Mouse (Mus musculus): ENCODE results near the gene Xylt1. TPM values are rescaled to one million over a fixed set of nuclear protein-coding genes. Genes with fewer than 3 reads are reported as not detected.

Gene Xylt1
- polyA plus RNA-seq, 1 experiment from 2014 or later: 0.94 TPM

DNA sequence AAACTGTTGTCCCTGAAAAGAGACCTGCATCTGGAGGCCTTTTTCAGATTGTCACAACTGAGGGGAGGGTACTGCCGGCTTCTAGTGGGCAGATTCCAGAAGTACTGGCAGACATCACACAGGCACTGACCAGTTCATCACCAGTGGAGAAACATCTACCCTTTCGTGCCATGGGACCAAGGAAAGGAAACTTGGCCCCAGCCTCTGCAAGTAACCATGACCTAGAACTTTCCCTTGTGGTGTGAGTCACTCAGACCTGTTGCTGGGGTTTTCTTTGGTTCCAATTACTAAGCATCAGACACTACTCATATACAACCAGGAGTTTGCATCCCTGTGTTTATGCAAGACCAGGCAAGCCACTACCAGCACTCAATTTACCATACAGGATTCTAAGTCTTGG lies 190.4 kb downstream of the Xylt1 start:
- no peak overlapping the region for H3K4me3 ChIP-seq
- H3K4me1 ChIP-seq: peaks cover 15% of the 10 kb centered on the region
- no peaks in the 10 kb centered on the region for H3K27me3 ChIP-seq (replicated peaks)
- 74% methylated on average over 2 of the region's 2 CpGs for WGBS
- no peak overlapping the region for H3K27ac ChIP-seq (replicated peaks)
- H3K9ac ChIP-seq: no peak overlapping the region
- no peaks in the 10 kb centered on the region for H3K9me3 ChIP-seq
- no peak overlapping the region for H3K4me2 ChIP-seq
- H3K36me3 ChIP-seq: no peaks in the 10 kb centered on the region
- ATAC-seq (ENCODE audit: extremely low read depth, insufficient number of reproducible peaks, low FRiP score, low TSS enrichment): no peak

DNA sequence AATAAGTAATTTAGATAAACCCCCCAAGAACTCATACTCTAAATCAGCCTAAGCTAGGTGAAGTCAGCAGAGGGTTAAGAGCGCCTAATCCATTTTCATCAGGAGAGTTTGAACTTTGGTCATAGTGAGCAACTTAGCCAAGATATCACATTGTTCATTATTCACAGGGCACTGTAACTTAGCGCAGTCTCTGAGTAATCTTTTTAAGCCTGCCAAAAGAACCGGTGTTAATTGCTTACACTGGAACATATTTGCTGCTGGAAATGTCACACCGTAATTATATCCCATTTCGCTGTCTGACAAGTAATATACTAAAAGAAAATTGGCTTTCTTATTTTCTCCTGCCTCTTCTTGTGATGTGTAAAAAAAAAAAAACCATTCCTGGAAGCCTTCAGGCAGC lies 190.9 kb downstream of the Xylt1 start:
- Histone ChIP-seq H3K36me3 (no peaks in the 10 kb centered on the region), H3K27me3 (replicated peaks) (no peaks in the 10 kb centered on the region), H3K4me3 (no peak overlapping the region), H3K4me2 (no peak overlapping the region), H3K9me3 (no peaks in the 10 kb centered on the region), H3K9ac (no peak overlapping the region), H3K27ac (replicated peaks) (no peak overlapping the region), H3K4me1 (peaks cover 15% of the 10 kb centered on the region)
- no peak for ATAC-seq (ENCODE audit: extremely low read depth, insufficient number of reproducible peaks, low FRiP score, low TSS enrichment)
- 77% methylated on average over 5 of the region's 5 CpGs for WGBS

DNA sequence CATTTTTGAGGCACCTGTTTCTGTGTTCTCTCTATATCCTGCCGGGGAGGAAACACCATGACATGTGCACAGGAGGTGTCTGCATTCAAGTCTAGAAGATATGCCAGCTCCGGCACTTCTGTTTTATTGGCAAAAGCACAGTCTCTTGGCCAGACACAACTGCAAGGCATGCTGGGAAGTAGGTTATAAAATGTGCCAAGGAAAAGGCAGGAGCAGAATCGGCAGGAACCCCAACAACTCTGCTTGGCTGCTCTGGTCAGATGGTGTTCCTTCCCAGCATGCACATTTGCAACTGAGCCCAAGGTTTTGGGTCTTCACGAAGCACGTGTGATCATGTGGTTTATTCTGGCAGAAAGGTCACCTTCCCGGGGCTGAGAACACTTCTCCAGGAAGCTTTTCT lies 192.4 kb downstream of the Xylt1 start:
- Histone ChIP-seq H3K36me3 (no peaks in the 10 kb centered on the region), H3K9me3 (no peaks in the 10 kb centered on the region), H3K4me1 (peaks cover 9% of the 10 kb centered on the region), H3K27me3 (replicated peaks) (no peaks in the 10 kb centered on the region), H3K9ac (no peak overlapping the region), H3K4me3 (no peak overlapping the region), H3K27ac (replicated peaks) (no peak overlapping the region), H3K4me2 (no peak overlapping the region)
- 62% methylated on average over 6 of the region's 6 CpGs for WGBS
- no peak for ATAC-seq (ENCODE audit: extremely low read depth, insufficient number of reproducible peaks, low FRiP score, low TSS enrichment)

DNA sequence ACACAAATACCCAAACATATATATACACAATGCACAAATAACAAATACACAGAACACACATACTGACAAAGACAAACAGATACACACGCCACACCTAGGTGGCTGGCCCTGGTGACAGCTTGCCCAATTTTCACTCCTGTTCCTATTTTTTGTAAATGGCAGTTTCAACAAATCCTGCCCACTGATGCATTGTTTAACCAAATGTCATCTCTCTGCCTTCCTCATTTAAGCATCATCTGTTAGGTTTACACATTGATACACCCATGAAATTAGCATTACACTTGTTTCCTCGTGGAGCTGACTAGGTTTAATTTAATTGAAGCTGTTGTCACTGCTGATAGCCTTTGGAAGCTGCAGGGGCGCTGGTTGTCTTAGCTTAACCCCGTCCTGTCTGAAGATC lies 194.6 kb downstream of the Xylt1 start:
- Histone ChIP-seq H3K9me3 (no peaks in the 10 kb centered on the region), H3K27ac (replicated peaks) (no peak overlapping the region), H3K27me3 (replicated peaks) (no peaks in the 10 kb centered on the region), H3K4me3 (no peak overlapping the region), H3K9ac (no peak overlapping the region), H3K36me3 (no peaks in the 10 kb centered on the region), H3K4me2 (no peak overlapping the region), H3K4me1 (peaks cover 4% of the 10 kb centered on the region)
- WGBS: 33% methylated on average over 4 of the region's 4 CpGs
- no peak for ATAC-seq (ENCODE audit: extremely low read depth, insufficient number of reproducible peaks, low FRiP score, low TSS enrichment)

DNA sequence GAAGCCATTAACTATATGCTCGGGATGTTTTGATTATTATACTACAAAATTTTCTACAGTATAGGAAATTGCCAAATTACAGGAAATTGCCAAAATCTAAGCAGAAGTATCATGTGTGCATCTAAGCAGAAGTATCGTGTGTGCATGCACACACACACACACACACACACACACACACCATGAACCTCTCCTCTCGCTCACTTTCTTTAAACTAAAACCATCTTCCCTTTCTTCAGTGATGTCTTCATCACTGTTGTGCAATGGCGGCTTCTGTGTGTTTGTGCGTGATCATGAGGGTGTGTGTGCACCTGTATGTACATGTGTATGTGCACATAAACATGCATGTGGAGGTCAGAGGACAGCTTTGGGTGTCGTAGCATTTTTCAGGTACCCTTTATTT lies 196.3 kb downstream of the Xylt1 start:
- Histone ChIP-seq H3K9me3 (no peaks in the 10 kb centered on the region), H3K4me2 (no peak overlapping the region), H3K9ac (no peak overlapping the region), H3K36me3 (no peaks in the 10 kb centered on the region), H3K4me1 (peaks cover 4% of the 10 kb centered on the region), H3K27ac (replicated peaks) (no peak overlapping the region), H3K27me3 (replicated peaks) (no peaks in the 10 kb centered on the region), H3K4me3 (no peak overlapping the region)
- ATAC-seq (ENCODE audit: extremely low read depth, insufficient number of reproducible peaks, low FRiP score, low TSS enrichment): no peak
- 80% methylated on average over 6 of the region's 6 CpGs for WGBS

DNA sequence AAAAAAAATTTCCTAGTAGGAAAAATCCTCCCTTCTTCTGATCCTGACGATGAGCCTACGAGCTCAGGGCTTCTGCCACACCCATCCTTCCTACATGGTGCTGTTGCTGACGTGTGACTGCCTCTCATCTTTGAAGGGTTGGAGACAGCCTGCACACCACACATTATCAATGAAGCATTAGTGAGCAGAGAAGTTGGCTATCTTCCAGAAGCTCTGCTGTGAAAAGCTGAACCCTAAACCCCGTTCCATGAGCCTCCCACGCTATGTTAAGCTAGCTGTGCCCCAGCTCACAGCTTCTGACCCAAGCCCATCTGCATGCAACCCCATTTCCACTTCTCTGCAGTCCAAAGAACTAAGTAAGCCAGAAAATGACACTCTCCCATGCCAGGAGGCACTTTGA lies 204.4 kb downstream of the Xylt1 start:
- no peaks in the 10 kb centered on the region for H3K9me3 ChIP-seq
- H3K27ac ChIP-seq (replicated peaks): no peak overlapping the region
- H3K4me1 ChIP-seq: peaks cover 26% of the 10 kb centered on the region
- H3K9ac ChIP-seq: no peak overlapping the region
- H3K4me3 ChIP-seq: no peak overlapping the region
- WGBS: 16% methylated on average over 5 of the region's 5 CpGs
- no peaks in the 10 kb centered on the region for H3K27me3 ChIP-seq (replicated peaks)
- no peaks in the 10 kb centered on the region for H3K36me3 ChIP-seq
- no peak overlapping the region for H3K4me2 ChIP-seq
- ATAC-seq (ENCODE audit: extremely low read depth, insufficient number of reproducible peaks, low FRiP score, low TSS enrichment): no peak

DNA sequence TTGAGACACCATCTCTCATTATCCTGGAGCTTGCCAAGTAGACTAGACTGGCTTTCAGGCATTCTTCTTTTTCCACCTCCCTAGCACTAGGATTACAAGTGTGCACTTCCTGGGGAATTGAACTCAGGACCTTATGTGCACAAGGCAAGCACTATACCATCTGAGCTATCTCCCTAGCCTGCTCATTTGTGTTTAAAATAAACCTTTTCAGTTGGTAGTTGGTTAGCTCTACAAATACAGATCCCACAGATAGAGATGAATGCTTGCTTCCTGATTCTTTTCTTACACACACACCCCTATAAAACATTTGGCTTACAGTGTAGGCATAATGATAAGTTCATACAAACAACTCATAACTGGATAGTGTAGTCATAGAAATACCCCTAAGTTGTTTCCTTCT lies 206.0 kb downstream of the Xylt1 start:
- Histone ChIP-seq H3K27ac (replicated peaks) (no peak overlapping the region), H3K9me3 (no peaks in the 10 kb centered on the region), H3K4me3 (no peak overlapping the region), H3K36me3 (no peaks in the 10 kb centered on the region), H3K27me3 (replicated peaks) (no peaks in the 10 kb centered on the region), H3K4me2 (no peak overlapping the region), H3K4me1 (peaks cover 26% of the 10 kb centered on the region), H3K9ac (no peak overlapping the region)
- no peak for ATAC-seq (ENCODE audit: extremely low read depth, insufficient number of reproducible peaks, low FRiP score, low TSS enrichment)

DNA sequence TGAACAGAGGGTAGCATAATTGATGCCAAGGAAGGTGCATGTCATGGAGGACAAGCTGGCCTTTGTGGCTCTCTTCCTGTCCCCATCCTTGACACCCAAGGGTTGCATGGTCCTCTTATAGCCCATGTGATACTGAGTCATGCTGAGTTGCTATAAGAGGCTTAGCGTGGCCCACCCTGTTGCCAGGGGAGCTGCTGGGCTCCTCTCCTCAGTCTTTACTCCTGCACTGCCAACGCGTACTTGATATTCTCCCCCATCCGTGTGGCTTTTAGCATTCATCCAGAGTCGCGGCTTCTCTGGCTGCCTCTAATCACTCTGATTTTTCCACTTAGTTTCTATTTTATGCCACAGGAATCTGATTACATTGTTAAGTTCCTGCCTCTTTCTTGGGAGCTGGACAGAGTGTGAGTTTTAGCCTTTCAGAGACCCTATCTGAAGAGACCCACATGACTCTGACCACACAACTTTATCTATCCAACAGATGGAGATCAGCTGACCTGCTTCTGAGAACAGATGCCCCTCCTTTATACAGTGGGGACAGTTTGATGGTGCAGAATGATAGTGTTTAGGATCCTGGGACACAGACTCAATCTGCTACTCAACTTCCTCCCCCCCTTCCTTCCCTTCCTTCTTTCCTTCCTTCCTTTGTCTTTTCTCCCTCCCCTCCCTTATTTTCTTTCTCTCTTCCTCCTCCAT lies 206.6 kb downstream of the Xylt1 start:
- H3K4me1 ChIP-seq: peaks cover 26% of the 10 kb centered on the region
- H3K9me3 ChIP-seq: no peaks in the 10 kb centered on the region
- H3K36me3 ChIP-seq: no peaks in the 10 kb centered on the region
- no peak overlapping the region for H3K4me3 ChIP-seq
- no peak for ATAC-seq (ENCODE audit: extremely low read depth, insufficient number of reproducible peaks, low FRiP score, low TSS enrichment)
- H3K27me3 ChIP-seq (replicated peaks): no peaks in the 10 kb centered on the region
- H3K4me2 ChIP-seq: no peak overlapping the region
- H3K27ac ChIP-seq (replicated peaks): no peak overlapping the region
- H3K9ac ChIP-seq: no peak overlapping the region
- WGBS: 52% methylated on average over 6 of the region's 6 CpGs

DNA sequence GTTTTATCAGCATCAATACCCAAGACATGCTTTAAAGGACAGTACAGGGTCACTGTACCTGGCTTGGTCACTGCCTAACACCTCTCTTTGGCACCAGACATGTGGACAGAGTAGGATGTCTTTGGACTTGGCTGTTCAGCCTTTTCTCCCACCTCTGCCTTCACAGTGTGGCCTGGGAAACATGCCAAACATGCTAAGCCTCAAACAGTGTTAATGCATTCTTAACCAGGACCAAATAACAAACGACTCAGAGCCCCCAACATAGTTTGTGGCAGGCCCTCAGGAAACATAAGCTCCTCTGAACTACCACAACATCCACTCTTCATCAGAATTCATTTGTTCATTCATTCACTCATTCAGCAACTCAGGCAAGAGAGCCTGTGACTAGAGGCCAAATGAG lies 207.6 kb downstream of the Xylt1 start:
- Histone ChIP-seq H3K4me2 (no peak overlapping the region), H3K27ac (replicated peaks) (no peak overlapping the region), H3K4me3 (no peak overlapping the region), H3K36me3 (0 out of 2 replicates have a peak, but pooled peaks cover under 1% of the 10 kb centered on the region), H3K9me3 (no peaks in the 10 kb centered on the region), H3K4me1 (peaks cover 26% of the 10 kb centered on the region), H3K27me3 (replicated peaks) (no peaks in the 10 kb centered on the region), H3K9ac (no peak overlapping the region)
- 30% methylated on average over 1 of the region's 1 CpGs for WGBS
- no peak for ATAC-seq (ENCODE audit: extremely low read depth, insufficient number of reproducible peaks, low FRiP score, low TSS enrichment)

DNA sequence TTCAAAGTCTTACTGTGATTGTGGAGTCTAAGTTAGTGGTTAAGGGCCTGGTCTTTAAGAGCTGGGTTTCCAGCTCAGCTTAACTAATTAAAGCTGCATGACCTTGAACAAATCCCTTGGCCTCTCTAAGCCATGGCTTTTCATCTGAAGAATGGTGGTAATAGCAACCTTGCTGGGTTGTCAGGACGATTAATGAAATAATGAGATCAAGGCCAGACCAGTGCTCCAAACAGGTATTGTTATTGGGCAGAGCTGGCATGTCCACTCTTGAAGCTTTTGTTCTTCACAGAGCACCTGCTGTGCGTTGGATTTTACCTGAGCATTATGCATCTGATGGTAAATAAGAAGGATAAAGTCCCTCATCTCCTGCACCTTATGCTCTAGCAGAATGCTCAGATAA lies 208.6 kb downstream of the Xylt1 start:
- H3K4me3 ChIP-seq: no peak overlapping the region
- no peak for ATAC-seq (ENCODE audit: extremely low read depth, insufficient number of reproducible peaks, low FRiP score, low TSS enrichment)
- H3K4me2 ChIP-seq: no peak overlapping the region

DNA sequence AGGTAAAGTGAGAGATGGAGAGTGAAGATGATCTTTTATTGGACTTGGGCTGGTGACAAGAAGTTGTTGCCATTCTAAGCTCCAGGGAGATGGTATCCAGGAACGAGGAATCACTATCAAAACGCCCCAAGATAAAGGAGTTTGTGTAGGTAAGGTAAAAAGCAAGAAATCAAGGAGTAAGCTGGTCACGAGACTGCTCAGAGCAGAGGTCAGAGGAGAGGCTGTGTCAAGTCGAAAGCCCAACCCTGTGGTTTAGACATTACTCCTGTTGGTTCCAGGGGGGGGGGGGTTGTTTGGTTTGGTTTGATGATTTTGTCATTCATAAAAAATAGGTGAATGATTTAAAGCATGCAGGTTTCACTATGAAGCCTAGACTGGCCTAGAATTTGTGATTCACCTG lies 209.0 kb downstream of the Xylt1 start:
- peaks cover 26% of the 10 kb centered on the region for H3K4me1 ChIP-seq
- no peak overlapping the region for H3K27ac ChIP-seq (replicated peaks)
- no peak overlapping the region for H3K4me3 ChIP-seq
- no peaks in the 10 kb centered on the region for H3K9me3 ChIP-seq
- H3K4me2 ChIP-seq: no peak overlapping the region
- ATAC-seq (ENCODE audit: extremely low read depth, insufficient number of reproducible peaks, low FRiP score, low TSS enrichment): no peak
- H3K9ac ChIP-seq: no peak overlapping the region
- H3K36me3 ChIP-seq: peaks cover 7% of the 10 kb centered on the region; the same call in 1 of the 2 replicates
- WGBS: 62% methylated on average over 4 of the region's 4 CpGs
- no peaks in the 10 kb centered on the region for H3K27me3 ChIP-seq (replicated peaks)

More for the DNA sequence above, 208.6 kb downstream of the Xylt1 start:
- H3K36me3 ChIP-seq: peaks cover 7% of the 10 kb centered on the region; the same call in 1 of the 2 replicates
- H3K9me3 ChIP-seq: no peaks in the 10 kb centered on the region
- WGBS: 71% methylated on average over 2 of the region's 2 CpGs
- H3K9ac ChIP-seq: no peak overlapping the region
- H3K27me3 ChIP-seq (replicated peaks): no peaks in the 10 kb centered on the region
- H3K27ac ChIP-seq (replicated peaks): no peak overlapping the region
- H3K4me1 ChIP-seq: peaks cover 26% of the 10 kb centered on the region

DNA sequence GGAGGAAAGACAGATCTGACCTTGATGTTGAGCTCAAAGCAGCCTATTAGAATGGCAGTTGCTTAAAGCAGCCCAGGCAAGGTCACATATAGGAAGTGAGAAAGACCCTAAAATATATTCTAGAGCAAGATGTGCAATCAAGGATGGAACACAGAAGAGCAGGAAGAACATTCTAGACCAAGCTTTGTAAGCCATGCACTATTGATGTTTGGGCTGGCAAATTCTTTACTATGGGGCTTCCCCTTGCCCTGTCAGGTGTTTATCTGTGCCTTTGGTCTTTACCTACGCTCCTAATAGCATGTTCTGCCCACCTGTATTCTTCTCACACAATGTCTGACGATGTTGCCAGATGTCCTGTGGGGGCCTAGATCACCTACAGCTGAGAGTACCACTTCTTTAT lies 213.4 kb downstream of the Xylt1 start:
- Histone ChIP-seq H3K4me3 (no peak overlapping the region), H3K27me3 (replicated peaks) (no peaks in the 10 kb centered on the region), H3K4me2 (no peak overlapping the region), H3K9me3 (no peaks in the 10 kb centered on the region), H3K36me3 (peaks cover 7% of the 10 kb centered on the region; the same call in 1 of the 2 replicates), H3K27ac (replicated peaks) (no peak overlapping the region), H3K9ac (no peak overlapping the region), H3K4me1 (no peaks in the 10 kb centered on the region)
- no peak for ATAC-seq (ENCODE audit: extremely low read depth, insufficient number of reproducible peaks, low FRiP score, low TSS enrichment)
- WGBS: 71% methylated on average over 2 of the region's 2 CpGs

All from heart, embryonic 13.5 days (tissue).